Mouse (Mus musculus): ENCODE data around the gene Sap18b.
"Not testable (repeated sequence)": the region's sequence is repeated elsewhere in the genome, so short reads cannot be mapped to it uniquely, and the experiment has no call there.

The Sap18b gene

DNA sequence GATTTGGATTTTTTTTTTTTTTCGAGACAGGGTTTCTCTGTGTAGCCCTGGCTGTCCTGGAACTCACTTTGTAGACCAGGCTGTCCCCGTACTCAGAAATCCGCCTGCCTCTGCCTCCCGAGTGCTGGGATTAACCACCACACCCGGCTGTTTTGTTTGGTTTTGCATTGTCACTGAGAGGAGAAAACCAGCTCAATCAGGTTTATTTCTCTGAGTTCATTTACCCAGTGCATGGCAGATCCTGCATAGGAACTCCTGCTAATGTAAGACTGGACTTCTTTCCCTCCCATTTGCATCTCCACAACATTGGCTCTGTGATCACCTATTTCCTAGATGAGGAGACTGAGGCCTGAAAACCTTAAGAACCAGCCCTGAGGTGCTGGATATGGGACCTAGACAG is 3.0 kb upstream of the Sap18b start:
- DNase-seq (ENCODE audit: low read depth, low spot score) = peak; percentile 75

GRCm38 (mm10) chr8:95822699-95823098 is 2.4 kb upstream of the Sap18b start:
- no peak for DNase-seq (ENCODE audit: low read depth, low spot score)

DNA sequence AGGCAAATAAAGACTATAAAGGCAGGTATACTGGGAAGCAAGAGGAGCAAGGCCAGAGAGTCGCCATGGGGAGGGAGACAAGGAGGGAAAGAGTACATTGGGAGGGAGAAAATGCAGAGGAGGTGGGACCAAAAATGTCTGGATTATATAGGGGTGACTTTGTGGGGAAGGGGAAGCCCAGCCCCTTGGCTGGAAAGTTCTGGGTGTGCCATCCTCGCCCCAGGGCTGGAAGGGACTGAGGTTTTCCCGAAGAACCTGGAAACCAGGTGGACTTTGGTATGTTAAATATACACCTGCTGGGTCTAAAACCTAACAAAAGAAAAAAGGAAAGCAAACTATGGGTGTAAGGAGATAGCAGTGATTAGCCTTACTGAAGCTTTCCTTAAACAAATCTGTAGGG is 5.0 kb downstream of the Sap18b start:
- peak; percentile 57 for DNase-seq (ENCODE audit: low read depth, low spot score)

GRCm38 (mm10) chr8:95832603-95833434 is 7.7 kb downstream of the Sap18b start:
- peak; percentile 94 for DNase-seq (ENCODE audit: low read depth, low spot score)

DNA sequence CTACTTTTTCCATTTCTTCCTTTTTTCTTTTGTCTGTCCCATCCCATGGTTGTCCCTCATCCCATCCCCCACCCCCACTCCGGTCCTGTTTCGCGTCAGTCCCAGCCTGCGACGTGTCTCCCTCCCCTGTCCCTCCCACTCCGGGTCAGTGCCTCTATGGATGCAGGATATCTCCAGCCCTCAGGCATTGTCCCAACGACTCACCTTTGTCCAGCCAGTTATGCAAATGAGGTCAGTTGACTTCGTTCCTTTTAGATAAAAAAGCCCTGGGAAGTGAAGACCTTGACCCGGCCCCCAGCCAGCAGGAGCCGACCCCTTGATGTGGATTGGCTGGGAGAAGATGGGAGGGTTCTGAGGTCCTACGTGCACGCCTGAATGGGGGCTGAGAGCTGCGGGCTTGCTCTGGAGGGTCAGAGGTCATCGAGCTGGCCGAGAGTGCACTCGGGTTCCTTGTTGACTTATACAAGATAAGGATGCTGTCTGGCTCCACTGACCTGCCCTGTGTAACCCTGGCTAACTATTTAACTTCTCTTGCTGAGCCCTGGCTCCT is 8.4 kb downstream of the Sap18b start:
- DNase-seq (ENCODE audit: low read depth, low spot score) = peak; percentile 97

DNA sequence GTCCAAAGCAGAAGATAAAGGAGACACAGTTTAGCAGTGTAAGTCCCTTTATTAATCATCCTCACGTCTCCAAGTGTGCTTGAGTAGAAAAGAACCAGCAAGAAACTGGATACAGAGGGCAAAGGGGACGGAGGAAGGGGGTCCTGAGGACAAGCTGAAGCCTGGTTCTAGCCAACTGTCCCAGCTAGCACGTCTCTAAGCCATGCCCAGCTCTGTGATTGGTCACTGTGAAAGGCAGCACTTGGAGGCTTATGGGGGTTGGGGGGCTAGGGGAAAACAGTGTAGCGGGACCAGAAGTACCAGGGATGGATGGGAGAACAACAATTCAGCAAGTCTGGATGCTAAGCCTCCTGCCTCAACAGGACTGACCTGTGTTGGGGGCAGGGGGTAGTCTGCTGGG is 10.7 kb downstream of the Sap18b start:
- no peak for DNase-seq (ENCODE audit: low read depth, low spot score)

DNA sequence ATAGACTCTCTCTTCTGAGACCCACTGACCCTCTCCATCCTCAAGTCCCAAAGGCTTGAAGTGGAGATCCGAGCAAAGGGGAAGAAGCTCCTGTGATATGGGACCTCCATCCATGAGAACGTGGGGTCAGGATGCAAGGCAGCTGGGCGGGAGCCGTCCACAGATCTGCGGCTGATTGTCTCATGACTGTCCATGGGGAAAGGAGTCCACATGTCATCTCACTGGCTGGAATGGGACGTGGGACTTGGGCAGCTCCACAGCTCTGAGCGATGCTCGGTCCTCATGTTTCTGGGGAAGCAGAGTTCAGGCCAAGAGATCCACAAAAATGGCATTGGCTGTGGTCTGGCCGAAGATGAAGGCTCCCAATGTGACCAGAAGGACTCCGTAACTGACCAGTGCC is 12.1 kb downstream of the Sap18b start:
- DNase-seq (ENCODE audit: low read depth, low spot score) = no peak

GRCm38 (mm10) chr8:95839289-95839688 is 14.1 kb downstream of the Sap18b start:
- no peak for DNase-seq (ENCODE audit: low read depth, low spot score)

DNA sequence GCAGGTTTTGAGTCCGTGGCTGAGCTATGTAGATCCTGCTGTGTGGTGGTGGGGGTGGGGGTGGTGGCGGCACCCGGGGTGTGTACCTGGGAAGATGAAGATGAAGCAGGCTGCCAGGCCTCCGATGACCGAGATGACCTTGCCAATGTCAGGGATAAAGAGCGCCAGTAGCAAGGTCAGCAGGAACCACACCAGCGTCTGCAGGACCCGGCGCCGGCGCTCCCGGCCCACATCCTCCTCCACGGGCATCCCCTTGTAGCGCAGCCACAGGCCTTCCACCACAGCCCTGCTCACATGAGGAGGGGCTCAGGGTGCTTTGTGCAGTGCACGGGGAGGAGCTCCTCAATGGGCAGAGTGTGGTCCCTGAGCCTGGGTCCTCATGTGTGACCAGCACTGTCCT is 16.3 kb downstream of the Sap18b start:
- DNase-seq (ENCODE audit: low read depth, low spot score) = no peak

DNA sequence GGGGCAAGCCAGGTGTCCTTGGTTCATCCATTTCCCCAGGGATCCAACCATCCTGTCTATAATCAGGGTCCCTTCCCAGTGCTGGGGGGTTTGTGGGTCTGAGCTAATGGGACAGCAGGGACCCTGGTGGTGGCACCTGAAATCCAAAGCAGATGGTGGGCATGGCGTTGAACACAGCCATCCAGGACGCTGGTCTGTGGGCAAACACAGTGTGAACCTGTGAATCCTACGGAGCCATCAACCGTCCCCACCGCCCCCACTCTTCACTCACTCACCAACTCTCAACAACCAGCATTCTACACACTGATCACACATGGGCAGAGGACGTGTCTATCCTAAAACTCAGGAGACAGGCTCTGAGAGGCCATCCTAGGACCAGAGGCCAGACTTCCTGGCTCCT is 18.8 kb downstream of the Sap18b start:
- DNase-seq (ENCODE audit: low read depth, low spot score) = no peak

DNA sequence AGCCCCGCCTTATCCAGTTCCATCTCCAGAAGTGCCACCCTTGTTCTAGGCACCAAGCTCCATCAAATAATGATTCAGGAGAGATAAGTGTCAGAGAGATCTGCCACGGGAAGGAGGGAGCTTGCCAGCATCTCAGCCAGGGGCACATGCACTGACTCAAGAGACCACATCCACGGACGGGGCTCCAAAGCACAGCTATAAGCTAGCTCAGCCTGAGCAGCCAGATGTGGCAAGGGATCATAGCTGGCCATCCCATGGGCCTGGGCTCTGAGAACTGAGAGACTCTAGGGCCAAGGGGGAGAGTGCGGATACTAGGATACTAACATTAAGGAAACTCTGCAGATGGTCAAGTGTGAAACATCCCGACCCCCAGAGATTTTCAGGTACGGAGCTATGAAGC is 19.9 kb downstream of the Sap18b start:
- DNase-seq (ENCODE audit: low read depth, low spot score) = no peak

DNA sequence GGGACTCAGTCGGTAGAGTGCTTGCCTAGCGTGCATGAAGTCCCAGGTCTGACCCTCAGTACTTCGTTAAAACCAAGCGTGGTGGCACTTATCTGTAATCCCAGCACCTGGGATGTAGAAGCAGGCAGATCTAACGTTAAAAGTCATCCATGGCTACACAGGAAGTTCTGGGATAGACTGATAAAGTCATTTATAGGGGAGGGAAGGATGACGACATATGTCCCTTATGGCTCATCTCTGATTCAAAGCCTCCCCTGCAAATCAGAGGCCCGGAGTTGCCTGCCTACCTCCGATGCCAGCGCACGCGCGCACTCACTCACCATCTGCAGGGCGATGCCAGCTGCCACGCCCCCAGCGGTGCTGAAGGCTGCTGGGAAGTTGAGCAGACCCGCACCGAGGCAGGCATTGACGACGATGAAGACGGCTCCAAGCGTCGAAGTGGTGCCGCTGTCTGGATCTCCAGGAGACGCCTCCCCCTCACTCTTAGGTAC is 23.0 kb downstream of the Sap18b start:
- peak; percentile 62 for DNase-seq (ENCODE audit: low read depth, low spot score)

DNA sequence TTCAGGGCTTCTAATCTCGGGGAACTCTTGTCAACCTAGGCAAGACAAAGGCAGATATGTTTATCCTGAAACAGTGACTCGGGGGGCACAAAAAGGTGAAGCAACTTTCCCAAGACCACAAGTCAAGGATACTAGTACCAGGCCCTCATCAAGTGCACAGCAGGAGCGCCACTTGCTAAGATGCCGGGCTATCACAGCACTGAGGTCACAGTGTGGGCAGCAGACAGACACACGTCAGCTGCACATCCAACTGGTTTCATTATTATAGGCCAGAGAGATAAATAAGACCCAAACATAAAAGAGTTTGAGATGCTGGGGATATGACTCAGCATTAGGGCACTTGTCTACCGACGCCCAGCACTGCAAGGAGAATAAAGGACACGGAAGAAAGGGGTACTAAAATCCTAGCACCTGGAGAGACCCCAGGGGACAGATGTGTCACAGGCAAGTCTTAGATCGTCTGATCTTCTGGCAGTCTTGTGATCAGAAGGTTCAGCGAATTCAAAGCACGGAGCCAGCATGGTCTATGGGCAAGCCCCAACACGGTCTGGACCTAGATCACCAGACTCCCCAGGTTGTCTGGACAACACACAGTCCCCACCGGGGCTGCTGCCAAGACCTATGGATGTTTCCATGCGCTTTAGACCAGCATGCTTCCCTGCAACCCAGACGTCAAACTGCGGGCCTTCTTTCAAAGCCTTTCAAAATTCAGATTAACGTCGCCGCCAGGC is 23.8 kb downstream of the Sap18b start:
- no peak for DNase-seq (ENCODE audit: low read depth, low spot score)

DNA sequence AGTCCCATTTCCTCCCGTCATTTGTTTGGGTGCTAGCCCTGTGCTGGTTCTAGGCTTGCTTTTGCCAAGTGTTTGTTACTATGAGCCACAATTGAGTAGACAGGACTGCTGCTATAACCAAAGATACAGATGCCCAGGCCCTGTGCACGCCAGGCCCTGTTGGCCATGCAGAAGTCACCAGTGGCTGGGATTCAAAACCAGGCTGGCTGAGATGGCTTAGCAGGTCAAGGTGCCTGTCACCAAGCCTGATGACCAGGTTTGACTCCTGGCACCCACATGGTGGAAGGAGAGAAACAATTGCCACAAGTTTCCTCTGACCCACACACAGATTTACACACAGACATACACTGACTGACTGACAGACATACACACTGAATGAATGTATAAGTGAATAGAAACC is 25.2 kb downstream of the Sap18b start:
- peak; percentile 2 for DNase-seq (ENCODE audit: low read depth, low spot score)

DNA sequence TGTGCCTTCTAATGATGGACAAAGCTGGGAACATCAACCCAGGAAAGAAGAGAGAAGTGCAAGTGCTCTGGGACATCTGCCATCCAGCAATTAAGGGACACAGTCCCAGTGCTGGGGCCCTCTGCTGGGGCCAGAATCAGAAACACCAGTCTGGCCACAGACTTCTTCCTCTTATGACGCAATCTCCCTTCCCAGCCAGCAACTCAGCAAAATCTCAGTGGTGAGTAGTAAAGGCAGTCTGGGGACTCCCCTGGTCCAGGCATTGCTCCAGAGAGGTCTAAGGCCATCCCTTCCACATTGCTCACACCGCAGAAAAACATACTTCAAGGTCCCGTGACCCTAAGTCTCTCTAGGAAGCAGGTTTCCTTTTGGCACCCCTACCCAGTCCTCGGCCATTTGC is 27.1 kb downstream of the Sap18b start:
- DNase-seq (ENCODE audit: low read depth, low spot score) = no peak

DNA sequence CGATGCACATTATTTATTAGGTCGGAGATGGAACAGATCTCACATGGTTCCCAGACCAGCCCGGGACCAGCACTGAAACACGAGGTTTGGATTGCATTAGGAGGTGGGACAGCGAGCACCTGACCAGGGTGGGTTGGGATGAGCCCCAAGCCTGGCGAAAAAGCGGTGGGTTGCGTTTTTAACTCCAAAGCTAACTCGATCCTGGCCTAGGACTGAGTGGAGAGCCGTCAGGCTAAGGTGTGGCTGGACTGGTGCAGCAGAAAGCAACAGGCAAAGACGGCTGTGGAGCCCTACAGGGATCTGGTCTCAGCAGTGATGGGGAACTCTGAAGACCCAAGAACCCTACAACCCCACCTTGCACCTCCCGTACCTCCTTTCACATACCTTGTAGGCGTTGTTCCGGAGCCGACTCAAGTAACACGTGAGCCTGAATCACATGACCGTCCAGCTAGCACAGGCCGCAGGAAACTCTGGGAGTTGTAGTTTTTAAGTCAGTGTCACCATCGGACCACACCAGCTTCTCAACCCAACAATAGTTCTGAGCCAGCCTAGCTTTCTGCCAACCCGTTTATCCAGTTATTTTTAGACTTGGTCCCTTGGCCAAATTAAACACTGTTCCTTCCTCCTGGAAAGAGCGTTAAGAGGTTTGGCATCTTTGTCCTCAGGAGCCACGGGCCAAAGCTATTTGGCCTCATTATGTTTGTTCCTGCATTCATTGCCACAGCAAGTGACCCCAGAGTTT is 28.1 kb downstream of the Sap18b start, which contains the start of gene Slc38a7:
Gene Slc38a7 (minus strand): TSS at position 438 of the 742 bp plus-strand sequence.
- peak; percentile 97 for DNase-seq (ENCODE audit: low read depth, low spot score)

DNA sequence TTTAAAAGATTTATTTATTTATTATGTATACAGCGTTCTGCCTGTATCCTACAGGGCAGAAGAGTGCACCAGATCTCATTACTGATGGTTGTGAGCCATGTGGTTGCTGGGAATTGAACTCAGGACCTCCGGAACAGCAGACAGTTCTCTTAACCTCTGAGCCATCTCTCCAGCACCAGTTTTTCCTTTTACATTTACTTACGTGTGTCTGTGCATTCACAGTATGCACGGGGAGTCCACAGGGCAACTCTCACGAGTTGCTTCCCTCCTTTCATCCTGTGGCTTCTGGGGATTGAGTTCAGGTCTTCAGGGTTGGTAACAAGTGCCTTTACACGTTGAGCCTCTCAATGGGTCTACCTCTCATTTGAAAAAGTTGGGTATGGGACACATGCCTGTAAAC is 29.0 kb downstream of the Sap18b start:
- DNase-seq (ENCODE audit: low read depth, low spot score) = no peak

DNA sequence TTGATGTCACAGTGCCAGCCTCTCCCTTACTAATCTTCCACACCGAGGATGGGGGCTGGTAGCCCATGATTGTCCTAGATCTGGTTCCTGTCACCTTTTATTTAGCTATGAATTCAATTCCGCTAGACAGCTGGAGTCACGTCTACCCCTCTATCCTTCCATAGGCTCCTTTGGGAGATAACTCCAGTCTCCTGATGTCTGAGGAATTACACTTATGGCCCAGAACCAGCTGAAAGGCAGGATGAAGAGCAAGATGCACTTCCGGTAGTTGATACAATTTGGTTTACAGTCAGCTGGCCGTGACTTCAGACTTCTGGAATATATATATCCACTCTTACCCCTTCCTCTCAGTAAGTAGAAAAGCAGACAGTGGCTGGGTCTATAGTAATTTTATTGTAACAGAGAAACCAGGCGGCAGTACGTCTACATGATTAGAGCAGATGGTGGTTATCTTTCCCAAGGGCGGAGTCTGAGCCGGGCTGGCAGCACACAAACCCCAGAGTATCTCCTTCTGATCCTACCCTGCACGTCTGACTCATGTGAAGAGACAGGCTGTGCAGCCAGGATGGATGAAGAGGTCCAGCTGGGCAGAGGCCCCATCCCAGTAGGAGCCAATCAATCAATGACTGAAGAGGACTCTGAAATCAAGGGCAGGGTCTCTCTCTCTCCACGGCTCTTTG is 38.8 kb downstream of the Sap18b start:
- not testable (repeated sequence) for DNase-seq (ENCODE audit: low read depth, low spot score)

DNA sequence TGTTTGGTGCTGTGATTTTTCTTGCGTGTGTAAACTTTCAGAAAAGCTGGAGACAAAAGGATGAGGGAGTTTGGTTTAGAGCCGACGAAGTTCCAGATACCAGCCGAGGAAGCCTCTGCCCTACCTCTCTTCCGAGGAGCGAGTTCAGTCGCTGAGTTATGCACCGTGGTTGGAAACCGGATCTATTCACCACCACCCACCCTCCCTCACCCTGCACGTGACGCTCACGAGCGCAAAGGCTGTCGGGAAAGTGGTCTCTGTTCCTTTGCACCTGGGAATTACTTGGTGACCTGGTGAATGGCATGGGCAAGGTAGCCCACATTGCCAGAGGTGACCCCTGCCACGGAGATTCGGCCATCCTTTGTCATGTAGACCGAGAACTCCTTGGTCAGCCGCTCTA is 39.7 kb downstream of the Sap18b start:
- not testable (repeated sequence) for DNase-seq (ENCODE audit: low read depth, low spot score)

DNA sequence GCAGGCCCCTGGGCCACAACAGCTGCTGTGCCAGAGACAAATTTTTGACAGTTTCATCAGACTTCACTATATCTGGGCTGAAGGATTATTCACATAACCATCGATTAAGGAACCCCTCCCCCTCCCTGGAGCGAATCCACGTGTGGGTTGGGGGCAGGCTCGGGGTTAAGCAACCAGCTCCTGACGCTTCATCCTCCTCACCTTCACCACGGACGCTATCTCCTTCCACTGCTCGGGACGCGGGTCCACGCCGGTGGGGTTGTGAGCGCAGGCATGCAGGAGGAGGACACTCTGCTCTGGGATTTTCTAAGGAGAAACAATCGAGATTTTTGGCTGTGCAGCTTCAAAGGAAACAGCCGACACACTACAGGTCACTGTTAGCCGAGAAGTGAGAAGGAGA is 46.5 kb downstream of the Sap18b start:
- no peak for DNase-seq (ENCODE audit: low read depth, low spot score)

- no peak for DNase-seq (ENCODE audit: low read depth, low spot score)
These were observed 50.1 kb downstream of the Sap18b start for GRCm38 (mm10) chr8:95875270-95875669.
